Mouse (Mus musculus): Measurements from ENCODE around the gene Copz1.
A peak's percentile ranks its signal among the peaks of the same experiment; 100 is the strongest.
"Not testable (repeated sequence)": the region's sequence is repeated elsewhere in the genome, so short reads cannot be mapped to it uniquely, and the experiment has no call there.

Gene Copz1

DNA sequence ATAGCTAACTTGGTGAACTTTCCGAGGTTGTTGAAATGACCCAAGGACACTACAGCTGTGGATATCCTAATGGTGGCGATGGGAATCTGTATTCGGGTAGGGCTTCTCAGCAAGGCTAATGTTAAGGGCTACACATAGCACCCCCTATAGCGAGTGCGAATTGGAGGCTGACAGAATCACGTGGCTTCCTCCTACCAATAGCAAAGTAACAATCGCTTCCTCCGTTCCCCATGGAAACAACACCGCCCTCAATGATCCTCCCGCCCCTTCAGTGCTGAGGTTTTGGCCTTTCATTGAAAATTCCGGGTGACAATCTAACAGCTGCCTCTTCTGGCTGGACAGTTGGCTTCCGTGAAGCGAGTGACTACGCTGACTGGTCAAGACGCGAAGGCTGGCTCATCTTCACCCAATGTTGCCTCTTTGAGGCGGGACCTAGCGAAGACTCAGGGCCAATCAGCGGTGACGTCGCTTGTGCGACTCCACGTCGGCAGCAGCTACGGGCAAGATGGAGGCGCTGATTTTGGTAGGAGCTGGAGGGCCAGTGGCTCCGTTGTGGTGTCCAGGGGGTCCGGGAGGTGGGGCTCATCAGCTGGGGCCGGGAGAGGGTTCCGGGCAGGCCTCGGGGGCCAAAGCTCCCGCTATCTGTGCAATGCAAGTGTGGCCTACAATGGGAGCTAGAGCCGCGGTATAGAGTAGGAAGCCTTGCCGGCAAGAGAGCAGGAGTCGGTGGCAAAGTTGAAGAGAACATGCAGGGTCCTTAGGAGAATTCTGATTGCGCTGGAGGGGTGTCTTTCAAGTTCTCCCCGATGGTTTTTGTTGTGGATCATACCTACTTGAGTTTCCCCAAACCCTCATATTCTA, at the start of gene Copz1:
Gene Copz1 (plus strand): TSS at position 296 of the 861 bp plus-strand sequence.
- peak; percentile 98 for DNase-seq

DNA sequence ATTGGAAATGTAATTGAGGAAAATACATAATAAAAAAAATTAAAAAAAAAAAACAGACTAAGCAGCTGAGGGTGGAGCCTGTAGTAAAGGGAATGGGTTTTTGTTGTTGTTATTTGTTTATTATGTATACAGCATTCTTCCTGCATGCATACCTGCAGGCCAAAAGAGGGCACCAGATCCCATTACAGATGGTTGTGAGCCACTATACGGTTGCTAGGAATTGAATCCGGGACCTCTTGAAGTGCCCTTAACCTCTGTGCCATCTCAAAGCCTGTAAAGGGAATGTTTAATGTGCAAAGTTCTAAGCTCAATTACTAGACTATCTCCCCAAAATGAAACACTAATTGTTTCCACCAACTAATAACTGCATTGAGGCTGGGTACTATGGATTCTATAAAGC, 48.4 kb upstream of the Copz1 start:
- no peak for DNase-seq

GRCm38 (mm10) chr15:103227022-103227421, 45.5 kb upstream of the Copz1 start:
- no peak for DNase-seq

DNA sequence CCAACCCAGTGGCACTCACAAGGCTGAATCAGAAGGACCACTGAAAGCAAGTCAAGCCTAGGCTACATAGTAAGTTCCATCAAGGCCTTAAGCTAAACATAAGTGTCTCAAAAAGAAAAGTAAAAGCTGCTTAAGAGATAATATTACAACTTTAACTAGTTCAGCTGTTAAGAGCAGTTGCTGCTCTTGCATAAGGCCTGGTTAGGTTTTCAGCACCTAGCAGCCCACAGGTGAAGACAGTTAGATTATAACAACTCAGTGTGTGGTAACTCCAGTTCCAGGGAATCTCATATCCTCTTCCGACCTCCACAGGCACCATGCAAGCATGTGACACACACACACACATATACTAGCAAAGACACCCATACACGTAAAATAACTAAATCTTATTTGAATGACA, 44.9 kb upstream of the Copz1 start:
- DNase-seq, result no peak

GRCm38 (mm10) chr15:103228904-103229303, 43.6 kb upstream of the Copz1 start:
- no peak for DNase-seq

DNA sequence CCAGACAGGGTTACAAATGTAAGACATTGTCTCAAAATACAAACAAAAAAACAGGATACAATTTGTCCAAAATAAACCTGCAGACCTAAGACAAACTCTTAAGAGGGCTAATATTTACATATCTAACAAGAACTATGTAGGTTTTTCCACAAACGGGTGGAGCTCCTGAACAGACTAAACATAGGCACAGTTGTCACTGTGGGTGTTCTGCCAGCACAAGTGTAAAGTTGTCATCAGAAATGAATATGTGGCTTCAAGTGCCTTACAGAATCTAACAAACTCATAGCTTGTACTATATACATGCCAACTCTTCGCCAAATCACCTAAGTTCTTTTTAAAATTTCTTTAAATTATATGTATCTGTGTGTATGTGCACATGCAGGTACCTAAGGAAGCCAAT, 39.4 kb upstream of the Copz1 start:
- no peak for DNase-seq

- DNase-seq, result no peak
These were observed 35.2 kb upstream of the Copz1 start for GRCm38 (mm10) chr15:103237295-103237694.

- DNase-seq, result peak; percentile 98
These were observed 33.3 kb upstream of the Copz1 start for GRCm38 (mm10) chr15:103239130-103239684.

DNA sequence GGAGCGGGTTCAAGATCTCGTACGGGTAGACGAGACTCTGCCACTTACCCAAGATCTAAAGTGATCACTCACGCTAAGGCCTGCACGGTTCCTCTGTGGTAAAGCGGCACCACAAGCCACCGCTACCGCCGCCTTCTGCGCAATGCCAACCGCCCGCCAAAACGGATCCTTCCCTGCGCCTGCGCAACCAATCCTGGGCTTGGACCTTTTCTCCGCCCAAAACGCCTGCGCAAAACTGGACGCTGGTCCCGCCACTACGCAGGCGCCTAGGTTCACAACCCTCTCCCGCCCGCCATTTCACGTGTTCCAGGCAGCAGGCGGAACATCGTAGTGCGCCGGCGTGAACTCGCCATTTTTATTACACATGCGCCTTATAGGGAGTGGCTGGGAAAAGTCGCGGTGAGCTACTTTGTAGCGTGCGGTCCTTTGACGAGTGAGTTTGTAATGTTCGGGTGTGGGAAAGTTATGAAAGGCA, 32.8 kb upstream of the Copz1 start, which contains the start of gene Cbx5:
Gene Cbx5 (minus strand): TSS at position 132 of the 475 bp plus-strand sequence.
- DNase-seq, result peak; percentile 99

DNA sequence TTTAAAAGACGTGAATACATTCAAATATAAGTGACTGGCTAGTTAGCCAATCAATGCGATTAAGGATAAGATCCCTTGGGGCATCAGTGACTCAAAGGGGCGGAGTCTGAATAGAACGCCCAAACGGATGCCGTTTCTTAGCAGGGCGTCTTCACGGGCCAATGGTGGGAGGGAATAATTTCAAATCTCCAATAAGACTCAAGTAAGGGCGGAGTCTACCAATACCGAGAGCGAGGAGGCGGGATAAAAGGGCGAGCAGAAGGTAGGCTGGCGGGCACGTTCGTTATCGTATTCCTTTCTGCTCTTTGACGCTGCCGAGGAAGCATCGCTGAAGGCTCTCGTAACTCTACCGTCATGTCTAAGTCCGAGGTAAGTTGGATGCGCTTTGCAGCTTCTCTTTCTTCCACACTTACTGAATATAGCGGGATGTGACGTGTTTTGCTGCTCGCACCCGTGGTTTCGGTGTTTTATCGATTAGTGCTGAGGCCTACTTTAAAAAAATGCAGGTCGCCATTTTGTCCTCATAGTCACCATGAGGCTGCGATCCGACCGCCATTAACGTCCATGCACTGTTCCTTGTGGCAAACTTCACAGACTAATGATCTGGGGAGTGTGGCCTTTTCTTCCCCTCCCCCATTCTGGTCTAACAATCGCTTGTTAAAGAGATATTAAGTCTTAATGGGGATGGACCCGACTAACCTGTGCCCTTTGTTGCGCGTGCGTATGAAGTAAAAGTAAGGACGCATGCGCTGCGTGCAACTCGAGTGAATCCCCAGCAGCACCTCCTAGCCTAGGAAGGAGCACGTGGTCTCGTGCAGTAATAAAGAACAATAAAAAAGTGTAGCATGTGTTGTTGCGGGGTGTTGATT, 32.1 kb upstream of the Copz1 start, which contains the start of gene Hnrnpa1:
Gene Hnrnpa1 (plus strand): TSS at position 273 of the 869 bp plus-strand sequence.
- peak; percentile 97 for DNase-seq

GRCm38 (mm10) chr15:103241071-103242018, 31.2 kb upstream of the Copz1 start:
- peak; percentile 38 for DNase-seq

- DNase-seq, result no peak
These were observed 29.6 kb upstream of the Copz1 start for GRCm38 (mm10) chr15:103242885-103243284.

DNA sequence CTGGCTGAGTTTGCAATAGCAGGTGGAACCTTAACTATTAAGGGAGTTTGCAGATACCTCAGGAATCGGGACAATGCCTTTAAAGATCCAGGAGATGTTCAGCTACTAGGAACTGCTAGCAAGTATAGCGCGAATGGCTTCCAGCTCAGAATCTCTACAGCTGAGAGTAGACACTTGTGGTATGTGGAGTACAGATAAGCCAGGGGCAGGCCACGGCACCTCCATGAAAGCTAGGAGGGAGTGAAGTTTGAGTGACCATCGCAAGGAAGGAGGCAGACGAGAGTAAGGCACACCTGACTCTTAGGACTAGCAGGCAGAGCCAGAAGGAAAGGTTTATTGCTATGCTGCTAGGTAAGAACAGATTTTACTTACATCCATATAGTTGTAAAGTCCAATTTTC, 26.9 kb upstream of the Copz1 start:
- no peak for DNase-seq

DNA sequence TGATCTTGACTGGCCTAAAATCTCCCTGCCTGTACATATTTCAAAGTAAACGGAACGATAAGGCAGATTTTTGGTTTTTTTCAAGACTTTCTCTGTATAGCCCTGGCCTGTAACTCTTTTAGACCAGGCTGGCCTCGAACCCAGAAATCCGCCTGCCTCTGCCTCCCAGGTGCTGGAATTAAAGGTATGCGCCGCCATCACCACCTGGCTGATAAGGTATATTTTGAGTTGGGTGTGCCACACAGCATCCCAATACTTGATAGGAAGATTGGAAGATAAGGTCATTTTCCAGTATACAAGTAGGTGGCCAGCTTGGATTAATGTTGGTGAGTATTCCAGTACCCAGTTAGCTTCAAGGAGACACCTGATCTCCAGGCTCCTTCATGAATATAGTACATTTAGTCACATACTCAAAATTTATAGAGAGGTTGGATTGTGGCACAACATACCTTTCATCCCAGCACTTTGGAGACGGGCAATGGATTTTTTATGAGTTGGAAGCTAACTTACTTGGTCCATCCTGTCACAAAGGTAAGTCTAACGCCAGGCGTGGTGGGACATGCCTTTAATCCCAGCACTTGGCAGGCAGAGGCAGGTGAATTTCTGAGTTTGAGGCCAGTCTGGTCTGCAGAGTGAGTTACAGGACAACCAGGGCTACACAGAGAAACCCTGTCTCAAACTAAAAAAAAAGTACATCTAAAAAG, 25.3 kb upstream of the Copz1 start:
- no peak for DNase-seq

- DNase-seq, result no peak
These were observed 24.6 kb upstream of the Copz1 start for GRCm38 (mm10) chr15:103247782-103248400.

DNA sequence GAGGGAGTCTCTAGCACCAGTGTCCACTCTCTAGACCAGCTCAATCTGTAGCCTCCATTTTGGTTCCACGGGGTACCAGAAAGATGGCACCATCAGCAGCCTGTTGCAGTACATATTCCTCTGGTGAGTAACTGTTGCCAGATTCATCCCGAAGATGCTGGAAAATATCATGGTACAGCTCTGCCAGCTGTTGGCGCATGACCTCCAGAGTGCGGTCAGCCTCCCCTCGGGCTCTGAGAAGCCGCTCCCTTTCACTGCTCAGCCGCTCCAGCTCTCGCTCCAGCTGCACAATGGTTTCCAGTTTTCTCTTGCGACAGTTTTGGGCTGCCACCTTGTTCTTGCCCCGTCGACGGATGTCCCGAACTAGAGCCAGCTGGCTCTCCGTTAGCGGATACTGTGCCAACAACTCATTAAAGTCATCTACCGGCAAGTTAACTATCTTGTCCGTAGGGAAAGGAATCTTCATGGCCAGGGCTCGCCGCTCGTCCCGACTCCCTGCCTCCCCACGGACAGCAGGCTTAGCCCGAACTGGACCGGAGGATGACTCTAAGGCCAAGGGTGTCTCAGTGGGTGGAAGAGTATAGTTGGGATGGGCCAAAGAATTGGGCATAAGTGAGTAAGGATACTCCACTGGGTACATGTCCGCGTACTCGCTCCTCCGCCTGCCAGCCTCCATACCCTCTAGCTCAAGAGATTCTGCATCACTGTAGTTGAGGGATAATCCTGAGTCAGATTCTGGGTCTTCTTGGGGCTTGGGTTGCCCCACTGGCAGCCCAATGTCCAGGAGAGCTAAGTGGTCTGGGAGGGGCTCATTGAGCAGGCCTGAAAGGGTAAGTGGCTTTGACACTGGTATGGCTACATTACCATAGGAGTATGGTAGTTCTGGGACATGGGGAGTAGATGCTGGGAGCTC, 23.9 kb upstream of the Copz1 start:
- DNase-seq, result no peak

GRCm38 (mm10) chr15:103249511-103249910, 23.0 kb upstream of the Copz1 start:
- DNase-seq, result not testable (repeated sequence)

- DNase-seq, result no peak
These were observed 22.2 kb upstream of the Copz1 start for GRCm38 (mm10) chr15:103250195-103250740.

- DNase-seq, result no peak
These were observed 20.9 kb upstream of the Copz1 start for GRCm38 (mm10) chr15:103251595-103251994.
